Mouse (Mus musculus): ENCODE measurements around the gene Tmc3.

Tmc3 gene

DNA sequence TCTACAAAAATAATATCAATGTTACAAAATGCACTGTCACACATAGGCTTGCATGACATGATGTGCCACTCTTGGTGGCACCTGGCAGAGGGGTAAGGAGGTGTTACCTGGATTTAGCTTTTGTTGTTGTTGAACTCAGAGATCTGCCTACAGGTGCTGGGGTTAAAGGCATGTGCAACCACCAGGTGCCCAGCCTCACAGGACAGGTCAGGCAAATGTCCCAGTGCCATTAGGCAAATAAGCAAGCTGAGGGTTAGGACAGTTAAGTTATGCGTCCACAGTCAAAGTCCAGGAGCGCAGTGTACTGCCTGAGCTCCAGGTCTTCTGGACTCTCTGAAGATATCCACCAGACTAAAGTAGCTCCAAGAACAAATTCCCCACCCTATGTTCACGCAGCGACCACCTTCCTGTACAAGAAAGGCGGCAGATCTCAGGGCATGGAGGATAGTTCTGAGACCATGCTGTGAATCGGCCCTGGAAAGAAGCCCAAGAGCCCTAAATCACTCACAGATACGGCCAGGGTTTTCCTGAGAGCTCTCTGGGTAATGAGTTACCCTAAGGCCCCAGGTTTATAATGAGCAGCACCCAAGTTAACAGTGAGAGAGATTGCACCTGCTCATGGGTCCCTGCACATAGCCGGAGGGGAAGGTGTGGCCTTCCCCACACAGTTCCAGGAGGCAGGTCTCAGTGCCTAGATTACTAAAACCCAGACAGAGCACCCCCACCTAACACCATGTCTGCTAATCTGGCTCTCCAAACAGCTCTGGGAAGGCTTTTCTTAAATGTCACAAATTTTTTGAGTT, 53.3 kb downstream of the Tmc3 start:
- DNase-seq (ENCODE audit: low read depth in 1 of 2, low spot score in 2 of 2) = no peak

DNA sequence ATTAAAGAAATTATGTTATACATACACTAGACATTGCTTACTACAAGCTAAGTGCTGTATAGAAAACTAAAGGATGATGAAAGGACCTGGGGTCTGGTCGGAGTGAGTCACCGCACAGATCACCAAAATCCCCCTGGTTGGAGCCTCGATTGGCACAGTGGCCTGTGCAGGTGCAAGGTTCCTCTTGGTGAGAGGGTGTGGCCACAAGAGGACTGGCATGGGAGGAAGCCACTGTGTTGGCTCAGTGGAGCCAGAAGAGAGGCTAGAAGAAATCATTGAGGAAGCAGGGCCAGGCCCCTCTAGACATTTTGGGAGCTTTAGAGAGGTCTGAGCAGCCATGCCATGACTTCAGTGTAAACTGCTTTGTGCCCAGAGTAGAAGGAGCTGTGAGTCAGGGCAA, 54.4 kb downstream of the Tmc3 start:
- no peak for DNase-seq (ENCODE audit: low read depth in 1 of 2, low spot score in 2 of 2)

DNA sequence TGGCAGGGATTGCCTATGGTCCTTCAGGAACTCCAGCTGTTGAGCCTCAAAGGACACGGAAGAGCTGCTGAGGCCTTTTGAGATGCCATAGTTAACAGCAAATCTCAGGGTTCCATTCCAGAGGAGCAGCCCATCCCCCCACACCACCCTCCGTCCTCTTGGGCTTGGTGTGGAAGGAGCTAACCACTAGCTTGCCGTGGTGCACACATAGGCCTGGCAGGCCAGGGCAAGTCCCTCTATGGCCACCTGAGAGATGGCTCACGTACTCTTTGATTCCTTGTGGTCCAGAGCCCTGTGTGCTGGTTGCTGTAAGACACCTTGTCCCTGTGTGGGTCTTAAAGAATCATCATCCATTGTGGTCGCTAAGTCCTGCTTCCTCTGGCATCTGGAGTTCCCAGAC, 55.9 kb downstream of the Tmc3 start:
- DNase-seq (ENCODE audit: low read depth in 1 of 2, low spot score in 2 of 2) = no peak

DNA sequence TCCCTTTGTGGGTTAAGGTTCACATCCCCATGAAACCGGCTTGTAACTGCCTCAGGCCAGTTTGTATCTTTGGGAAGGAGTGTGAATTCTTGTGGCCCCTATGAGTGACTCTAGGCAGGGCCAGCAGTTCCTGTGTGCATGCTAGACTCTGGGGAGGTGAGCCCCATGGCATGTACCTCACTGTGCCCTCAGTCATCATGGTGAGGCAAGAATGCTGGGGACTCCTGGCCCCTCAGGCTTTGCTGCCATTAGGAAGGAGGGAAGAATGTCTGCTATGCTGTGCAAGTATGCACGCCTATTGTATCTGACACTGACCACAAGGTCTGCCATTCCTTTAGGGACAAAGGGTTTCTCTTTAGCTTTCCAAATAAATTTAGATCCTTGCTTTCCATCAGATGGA, 56.4 kb downstream of the Tmc3 start:
- DNase-seq (ENCODE audit: low read depth in 1 of 2, low spot score in 2 of 2) = no peak

DNA sequence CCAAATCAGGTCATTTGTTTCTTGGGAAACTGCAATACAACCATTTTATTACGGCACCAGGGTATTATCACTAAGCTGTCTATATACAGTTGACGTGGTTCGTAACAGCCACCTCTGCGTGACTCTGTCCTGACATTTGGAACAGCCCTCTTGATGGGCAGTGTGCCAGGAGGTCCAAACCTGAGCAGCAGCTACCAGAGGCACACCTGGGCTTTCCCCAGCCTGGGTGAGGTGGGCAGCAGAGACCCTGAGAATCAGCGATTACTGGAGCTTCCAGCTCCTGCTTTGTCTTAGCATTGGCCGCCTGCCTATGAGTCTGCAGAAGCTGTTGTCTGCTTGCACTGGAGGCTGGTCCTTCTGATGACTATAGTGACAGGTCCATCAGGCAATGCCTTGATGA, 58.9 kb downstream of the Tmc3 start:
- no peak for DNase-seq (ENCODE audit: low read depth in 1 of 2, low spot score in 2 of 2)

DNA sequence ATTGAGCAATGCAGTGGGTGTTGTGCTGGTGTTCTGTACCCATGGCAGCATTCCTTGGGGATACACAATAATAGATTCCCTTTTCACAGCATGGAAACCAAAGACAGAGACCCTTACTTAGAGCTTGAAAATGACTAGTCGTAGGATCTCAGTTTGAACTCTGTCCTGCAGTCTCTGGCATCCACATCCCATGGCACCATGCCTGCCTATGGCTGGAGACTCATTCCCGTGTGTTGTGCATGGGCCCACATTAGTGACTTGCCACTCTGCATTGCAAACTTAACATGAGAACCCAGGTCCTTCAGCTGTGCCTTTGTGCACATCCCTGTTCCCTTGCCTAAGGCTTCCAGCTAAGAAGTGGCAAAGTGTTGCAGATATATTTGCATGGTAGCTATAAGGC, 60.0 kb downstream of the Tmc3 start:
- no peak for DNase-seq (ENCODE audit: low read depth in 1 of 2, low spot score in 2 of 2)

DNA sequence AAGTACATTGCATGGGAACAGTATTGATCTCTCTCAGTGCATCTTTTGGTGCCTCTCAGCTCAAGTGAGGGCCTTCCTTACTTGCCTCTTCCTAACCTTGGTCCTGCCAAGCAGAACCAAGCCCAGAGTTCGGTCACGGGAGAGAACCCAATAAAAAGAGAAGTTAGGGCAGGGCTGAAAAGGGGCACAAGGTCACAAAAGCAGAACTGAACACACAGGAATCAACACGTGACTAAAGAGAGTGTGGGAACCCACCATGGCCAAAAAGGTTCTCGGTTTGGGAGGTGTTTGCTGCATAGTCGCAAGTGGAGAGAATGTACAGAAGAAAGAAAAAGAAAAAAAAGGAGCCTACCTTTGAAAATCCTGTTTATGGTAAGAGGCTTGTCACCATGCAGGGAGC, 60.7 kb downstream of the Tmc3 start:
- peak; percentile 38 to 61 for DNase-seq (ENCODE audit: low read depth in 1 of 2, low spot score in 2 of 2)

DNA sequence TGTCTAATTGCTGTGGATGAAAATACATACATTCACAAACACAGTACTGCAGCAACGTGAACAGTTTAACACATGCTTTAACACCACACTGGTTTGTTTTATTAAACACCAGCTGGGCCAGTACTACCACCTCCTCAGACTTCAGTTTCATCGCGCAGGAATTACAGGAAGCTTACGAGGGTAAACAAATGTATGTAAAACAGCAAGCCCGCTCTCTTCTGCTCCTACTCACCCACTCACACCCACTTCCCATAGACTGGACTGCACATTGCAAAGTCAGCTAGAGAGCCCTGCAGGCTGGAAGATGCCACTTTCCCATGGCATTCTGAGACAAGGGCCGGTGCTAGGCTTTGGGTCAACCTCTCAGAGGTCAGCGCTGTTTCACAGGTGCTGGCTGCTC, 64.1 kb downstream of the Tmc3 start:
- DNase-seq (ENCODE audit: low read depth in 1 of 2, low spot score in 2 of 2) = no peak

DNA sequence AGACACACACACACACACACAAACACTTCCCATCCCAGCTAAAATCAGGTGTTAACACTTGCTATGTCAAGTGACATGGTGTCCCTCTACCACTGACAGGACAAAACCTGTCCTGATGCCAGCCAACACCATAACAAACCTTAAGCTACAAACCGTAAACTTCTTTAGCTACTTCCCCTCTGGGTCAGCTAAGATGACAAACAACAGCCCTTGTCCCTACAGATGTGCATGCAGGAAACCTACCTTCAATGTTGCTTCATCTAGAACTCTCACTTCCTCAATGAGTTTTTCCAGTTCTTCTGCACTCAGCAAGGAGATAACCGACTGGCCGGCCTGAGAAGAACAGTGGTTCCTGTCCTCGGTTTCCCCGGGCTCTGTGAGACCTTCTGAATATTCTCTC, 65.9 kb downstream of the Tmc3 start:
- no peak for DNase-seq (ENCODE audit: low read depth in 1 of 2, low spot score in 2 of 2)

DNA sequence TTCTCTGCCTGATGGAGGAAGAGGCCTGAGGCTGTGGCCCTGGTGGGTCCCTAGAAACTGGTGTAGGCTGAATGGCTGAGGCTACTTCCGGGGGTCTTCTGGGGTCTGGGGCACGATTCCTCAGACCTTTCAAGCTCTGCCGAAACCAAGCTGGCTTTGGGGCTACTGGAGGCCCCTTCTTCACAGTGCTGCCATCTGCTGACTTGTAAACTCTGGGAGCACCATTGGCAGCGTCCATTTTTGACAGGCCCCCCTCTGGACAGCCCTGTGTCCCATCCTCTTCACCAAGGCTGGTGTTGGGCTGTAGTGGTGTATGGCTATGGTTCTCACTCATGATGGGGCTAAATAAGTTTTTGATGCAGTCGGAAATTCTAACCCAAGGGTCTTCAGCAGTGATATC, 67.8 kb downstream of the Tmc3 start:
- no peak for DNase-seq (ENCODE audit: low read depth in 1 of 2, low spot score in 2 of 2)

DNA sequence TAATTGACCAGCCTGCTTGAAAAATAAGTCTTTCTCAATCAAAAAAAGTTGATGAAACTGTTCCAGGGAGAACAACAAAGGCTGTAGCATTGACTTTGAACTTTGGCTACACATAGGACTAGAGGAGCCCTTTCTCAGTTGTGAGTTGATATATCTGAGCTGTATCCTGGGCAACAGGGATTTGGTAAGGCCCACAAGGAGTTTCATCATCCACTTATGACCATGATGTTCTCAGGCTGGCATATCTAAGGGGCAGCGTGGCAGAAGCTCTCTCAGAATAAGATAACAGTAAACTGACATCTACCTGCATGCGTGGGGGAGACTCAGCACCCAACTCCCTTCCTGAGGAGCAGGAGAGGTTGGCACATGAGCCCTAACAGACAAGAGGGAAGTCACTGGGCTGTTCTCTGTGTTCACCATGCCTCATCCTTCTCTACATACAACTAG, 68.9 kb downstream of the Tmc3 start:
- no peak for DNase-seq (ENCODE audit: low read depth in 1 of 2, low spot score in 2 of 2)

DNA sequence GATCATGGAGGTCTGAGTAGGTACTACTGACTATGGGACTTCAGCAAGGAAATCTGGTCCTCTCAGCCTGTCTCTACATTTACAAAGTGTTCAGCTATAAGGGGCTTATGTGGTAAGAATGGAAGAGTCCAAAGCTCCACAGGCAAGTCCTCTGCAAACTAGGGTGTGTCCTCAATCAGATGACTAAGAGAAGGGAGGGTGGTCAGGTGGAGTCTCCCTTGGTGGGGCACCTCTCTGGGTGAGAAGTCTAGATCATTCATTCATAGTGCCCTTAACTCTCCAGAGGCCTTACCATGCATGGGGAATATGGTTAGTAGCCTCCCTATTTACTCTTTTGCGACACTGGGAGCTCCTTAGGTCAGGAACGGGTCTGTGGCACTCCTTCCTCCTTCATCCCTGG, 69.5 kb downstream of the Tmc3 start:
- DNase-seq (ENCODE audit: low read depth in 1 of 2, low spot score in 2 of 2) = no peak

DNA sequence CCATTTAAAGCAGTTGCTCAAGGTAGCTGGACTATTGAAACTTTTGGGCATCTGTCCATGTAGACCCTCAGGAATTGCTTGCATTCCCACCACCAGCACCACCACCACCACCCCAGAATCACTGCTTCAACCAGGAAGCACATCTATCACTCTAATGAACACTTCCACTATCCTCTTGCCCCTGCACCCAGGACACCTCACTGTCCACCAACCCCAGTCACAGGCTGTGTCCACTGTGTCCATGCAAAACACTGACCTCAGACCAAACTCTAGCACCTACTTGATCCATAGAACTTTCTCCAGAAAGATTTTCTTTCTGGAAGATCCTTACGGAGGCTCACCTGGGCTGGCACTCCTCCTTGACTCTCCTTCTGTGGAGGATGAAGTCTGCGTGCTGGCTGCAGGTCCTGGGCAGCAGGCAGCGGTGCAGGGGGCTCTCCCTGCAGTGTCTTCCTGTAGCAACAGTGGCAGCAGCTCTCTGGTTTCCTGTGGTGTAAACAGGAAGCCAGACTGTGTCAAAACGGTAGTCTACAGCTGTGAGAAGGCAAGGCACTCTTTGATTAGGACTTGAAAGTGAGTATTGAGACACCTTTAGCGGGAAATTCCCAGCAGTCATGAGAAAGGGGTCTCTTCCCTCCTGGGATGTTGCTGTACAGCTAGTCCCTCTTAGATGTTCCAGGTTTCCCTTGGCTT, 70.4 kb downstream of the Tmc3 start:
- DNase-seq (ENCODE audit: low read depth in 1 of 2, low spot score in 2 of 2) = peak in 1 of 2 experiments; percentile 61

DNA sequence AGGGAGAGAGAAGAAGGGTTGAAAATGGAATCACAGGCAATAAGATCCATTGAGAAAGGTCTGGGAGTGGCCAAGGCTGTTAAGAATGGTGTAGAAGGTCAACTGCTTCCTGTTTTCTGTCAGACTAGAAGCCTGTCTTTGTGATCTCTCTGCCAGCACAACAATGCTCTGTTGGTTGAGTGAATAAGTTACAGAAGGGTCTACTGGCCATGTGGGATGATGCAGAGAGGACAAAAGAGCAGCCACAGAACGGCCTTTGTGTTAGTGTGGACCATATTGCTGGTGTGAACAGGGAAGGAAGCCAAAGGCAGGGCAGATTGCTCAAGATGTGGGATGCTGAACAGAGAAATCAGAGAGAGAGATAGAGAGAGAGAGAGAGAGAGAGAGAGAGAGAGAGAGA, 74.0 kb downstream of the Tmc3 start:
- no peak for DNase-seq (ENCODE audit: low read depth in 1 of 2, low spot score in 2 of 2)

DNA sequence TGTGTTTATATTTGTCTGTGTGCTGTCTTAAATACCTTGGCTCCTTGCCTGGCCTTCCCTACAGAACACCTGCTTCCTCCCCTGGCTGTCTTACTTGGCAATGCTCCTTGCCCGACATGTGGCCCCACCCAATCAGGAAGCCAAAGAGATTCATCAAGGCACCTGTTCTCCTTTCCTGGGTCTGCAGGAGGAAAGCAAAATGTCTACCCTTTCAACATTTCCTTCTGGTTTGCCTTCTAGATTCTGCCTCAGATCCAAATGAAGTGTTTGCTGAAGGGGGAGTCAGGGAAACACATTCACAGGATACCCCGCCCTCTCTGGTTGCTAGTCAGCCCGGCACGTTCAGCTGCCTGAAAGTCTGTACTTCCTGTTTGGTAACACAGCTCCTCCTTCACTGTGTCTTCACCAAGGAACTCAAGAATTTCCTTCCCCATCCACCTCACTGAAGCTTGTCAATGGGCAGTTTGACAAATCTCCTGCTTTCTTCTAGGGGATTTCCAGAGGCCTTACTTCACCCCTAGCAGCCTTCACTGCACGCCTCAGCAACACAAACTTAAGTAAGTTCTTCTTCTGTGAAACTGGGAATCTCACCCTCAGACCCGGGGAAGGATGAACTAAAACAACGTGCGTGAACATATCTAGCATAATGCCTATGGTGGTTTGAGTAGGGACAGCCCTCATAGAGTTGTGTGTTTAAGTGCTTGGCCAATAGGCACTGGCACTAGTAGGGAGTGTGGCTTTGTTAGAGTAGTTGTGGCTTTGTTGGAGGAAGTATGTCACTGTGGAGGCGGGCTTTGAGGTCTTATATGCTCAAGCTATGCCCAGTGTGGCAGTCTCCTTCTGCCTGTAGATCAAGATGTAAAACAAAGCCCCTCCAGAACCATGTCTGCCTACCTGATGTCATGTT, 74.7 kb downstream of the Tmc3 start:
- DNase-seq (ENCODE audit: low read depth in 1 of 2, low spot score in 2 of 2) = peak; percentile 58 to 76

DNA sequence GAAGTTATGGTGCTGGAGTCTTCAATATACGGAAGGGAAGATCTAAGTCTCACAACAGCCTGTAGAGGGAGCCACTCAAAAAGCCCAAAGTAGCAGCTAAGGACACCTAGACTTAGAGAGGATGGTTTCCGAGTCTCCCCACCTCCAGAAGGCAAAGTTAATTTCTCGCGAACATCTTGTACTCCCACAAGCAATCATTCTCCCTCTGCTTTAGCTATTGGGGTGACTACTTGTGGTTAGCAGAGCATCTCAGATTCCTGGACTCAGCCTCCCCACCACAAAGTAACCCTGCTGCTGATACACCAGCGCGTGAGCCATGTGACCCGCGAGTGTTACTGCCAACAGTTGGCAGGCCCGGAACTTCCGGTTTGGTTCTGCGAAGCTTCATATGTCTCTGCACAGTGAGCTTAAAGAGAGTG, 75.6 kb downstream of the Tmc3 start:
- DNase-seq (ENCODE audit: low read depth in 1 of 2, low spot score in 2 of 2) = no peak

DNA sequence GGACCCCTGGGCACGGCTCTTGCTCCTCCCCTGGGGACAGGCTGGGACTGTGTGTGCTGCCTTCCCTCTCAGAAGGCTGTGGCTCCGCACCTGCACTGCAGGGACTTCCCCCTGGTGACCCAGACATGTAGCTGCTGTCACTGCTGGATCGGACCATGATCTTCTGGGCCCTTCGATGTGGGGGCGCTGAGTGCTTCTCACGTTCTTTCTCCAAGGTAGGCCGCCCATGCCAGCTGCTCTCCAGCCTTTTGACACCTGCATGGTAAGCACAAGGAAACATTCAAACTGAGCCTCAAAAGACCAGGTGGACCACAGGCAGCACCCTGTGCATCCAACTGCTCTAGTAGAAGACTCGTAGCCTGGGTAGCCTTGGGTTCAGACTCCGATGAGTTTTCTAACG, 76.3 kb downstream of the Tmc3 start:
- no peak for DNase-seq (ENCODE audit: low read depth in 1 of 2, low spot score in 2 of 2)

DNA sequence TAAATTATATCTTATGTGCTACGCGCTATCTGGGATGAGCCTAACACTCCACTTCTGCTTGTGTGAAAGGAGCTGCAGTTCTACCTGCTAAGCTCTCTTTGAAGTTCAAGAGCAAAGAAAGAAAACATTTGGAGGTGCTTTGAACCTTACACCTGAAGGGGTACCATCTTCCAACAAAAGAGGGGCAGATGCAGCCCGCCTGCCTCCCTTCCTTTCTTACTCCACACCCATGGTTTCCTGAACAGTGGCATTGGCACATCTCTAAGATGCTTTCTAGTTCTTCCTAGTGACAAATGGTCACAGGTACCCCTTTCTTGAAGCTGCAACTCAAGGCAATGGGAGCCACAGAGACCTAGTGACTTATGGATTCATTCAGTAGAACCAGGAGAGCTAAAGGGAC, 77.0 kb downstream of the Tmc3 start:
- no peak for DNase-seq (ENCODE audit: low read depth in 1 of 2, low spot score in 2 of 2)

DNA sequence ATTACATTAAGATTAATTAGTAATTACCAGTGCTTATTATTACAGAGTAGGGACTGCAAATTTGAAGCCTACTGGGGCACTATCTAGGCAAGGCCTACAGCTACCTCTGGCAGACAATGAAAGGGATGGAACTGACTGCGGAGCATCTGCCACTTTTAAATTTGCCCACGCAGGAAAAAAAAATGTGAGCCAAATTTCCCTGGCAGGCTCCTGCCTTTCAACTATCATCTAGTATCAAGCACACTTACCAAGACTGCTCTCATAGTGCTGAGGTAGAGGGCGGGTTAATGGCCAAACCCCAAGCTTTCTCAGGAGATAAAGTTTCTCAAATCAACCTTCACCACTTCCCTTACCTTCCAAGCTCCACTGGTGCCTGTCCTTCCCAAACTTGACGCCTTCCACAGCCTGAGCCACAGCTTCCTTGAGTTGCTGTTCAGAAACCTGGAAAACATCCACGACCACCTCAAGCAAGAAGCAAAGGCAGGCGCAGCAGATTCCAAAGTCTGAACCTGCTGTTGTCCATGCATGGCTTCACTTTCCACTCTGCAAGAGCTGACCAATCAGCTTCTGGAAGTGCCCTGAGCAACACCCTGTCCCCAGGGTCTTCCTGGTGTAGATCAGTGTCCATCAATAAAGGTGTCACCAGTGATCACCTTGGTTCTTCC, 78.1 kb downstream of the Tmc3 start:
- DNase-seq (ENCODE audit: low read depth in 1 of 2, low spot score in 2 of 2) = no peak

DNA sequence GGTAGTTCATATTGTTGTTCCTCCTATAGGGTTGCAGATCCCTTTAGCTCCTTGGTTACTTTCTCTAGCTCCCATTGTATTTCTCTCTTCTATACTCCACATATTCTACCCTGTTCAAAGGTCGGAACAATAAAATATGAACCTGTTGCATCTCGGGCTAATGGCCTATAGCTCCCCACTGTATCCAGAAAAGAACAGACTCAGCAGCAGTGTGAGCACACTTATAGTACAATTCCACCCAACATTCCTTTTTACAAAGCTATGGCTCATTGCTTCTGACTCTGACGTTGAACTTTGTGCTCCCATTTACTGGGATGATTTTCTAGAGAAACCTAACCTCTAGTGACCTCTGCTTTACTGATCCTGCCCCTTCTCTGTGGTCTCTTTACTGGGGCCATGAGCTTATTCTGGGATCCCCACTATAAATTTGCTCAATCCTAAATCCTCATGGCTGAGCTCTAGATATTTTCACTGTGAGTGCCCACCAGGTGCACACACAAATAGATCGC, 81.4 kb downstream of the Tmc3 start:
- no peak for DNase-seq (ENCODE audit: low read depth in 1 of 2, low spot score in 2 of 2)
